Mouse (Mus musculus): Measurements from ENCODE around the gene Dab1. TPM values are rescaled to one million over a fixed set of nuclear protein-coding genes. Genes with fewer than 3 reads are reported as not detected.
A peak's percentile ranks its signal among the peaks of the same experiment; 100 is the strongest.

The Dab1 gene
- total RNA-seq, 2 experiments from 2014 or later = not detected

GRCm38 (mm10) chr4:104077771-104078170 lies 458.6 kb downstream of the Dab1 start:
- DNase-seq (ENCODE audit: low spot score) = peak; percentile 40

GRCm38 (mm10) chr4:104106299-104106698 lies 487.1 kb downstream of the Dab1 start:
- DNase-seq (ENCODE audit: low spot score) = no peak

- no peak for DNase-seq (ENCODE audit: low spot score)
Measured at GRCm38 (mm10) chr4:104111614-104112013, 492.5 kb downstream of the Dab1 start.

- DNase-seq (ENCODE audit: low spot score) = no peak
Measured at GRCm38 (mm10) chr4:104113209-104114005, 494.2 kb downstream of the Dab1 start.

- no peak for DNase-seq (ENCODE audit: low spot score)
Measured at GRCm38 (mm10) chr4:104114006-104114361, 494.8 kb downstream of the Dab1 start.

GRCm38 (mm10) chr4:104120108-104120507 lies 500.9 kb downstream of the Dab1 start:
- DNase-seq (ENCODE audit: low spot score) = no peak

GRCm38 (mm10) chr4:104121959-104122358 lies 502.8 kb downstream of the Dab1 start:
- DNase-seq (ENCODE audit: low spot score) = no peak

- no peak for DNase-seq (ENCODE audit: low spot score)
Measured at GRCm38 (mm10) chr4:104122364-104122763, 503.2 kb downstream of the Dab1 start.

GRCm38 (mm10) chr4:104153637-104154036 lies 534.5 kb downstream of the Dab1 start:
- DNase-seq (ENCODE audit: low spot score) = no peak

GRCm38 (mm10) chr4:104178067-104178466 lies 558.9 kb downstream of the Dab1 start:
- no peak for DNase-seq (ENCODE audit: low spot score)

- DNase-seq (ENCODE audit: low spot score) = no peak
Measured at GRCm38 (mm10) chr4:104186311-104186710, 567.2 kb downstream of the Dab1 start.

GRCm38 (mm10) chr4:104198635-104199034 lies 579.5 kb downstream of the Dab1 start:
- DNase-seq (ENCODE audit: low spot score) = no peak

GRCm38 (mm10) chr4:104201686-104202085 lies 582.5 kb downstream of the Dab1 start:
- DNase-seq (ENCODE audit: low spot score) = no peak

- no peak for DNase-seq (ENCODE audit: low spot score)
Measured at GRCm38 (mm10) chr4:104204047-104204446, 584.9 kb downstream of the Dab1 start.

GRCm38 (mm10) chr4:104206639-104207038 lies 587.5 kb downstream of the Dab1 start:
- no peak for DNase-seq (ENCODE audit: low spot score)

GRCm38 (mm10) chr4:104209081-104209480 lies 589.9 kb downstream of the Dab1 start:
- no peak for DNase-seq (ENCODE audit: low spot score)

GRCm38 (mm10) chr4:104210796-104211195 lies 591.6 kb downstream of the Dab1 start:
- DNase-seq (ENCODE audit: low spot score) = no peak

GRCm38 (mm10) chr4:104211531-104212455 lies 592.6 kb downstream of the Dab1 start:
- no peak for DNase-seq (ENCODE audit: low spot score)

GRCm38 (mm10) chr4:104214724-104215123 lies 595.6 kb downstream of the Dab1 start:
- no peak for DNase-seq (ENCODE audit: low spot score)

GRCm38 (mm10) chr4:104217336-104217735 lies 598.2 kb downstream of the Dab1 start:
- DNase-seq (ENCODE audit: low spot score) = no peak

GRCm38 (mm10) chr4:104218765-104219164 lies 599.6 kb downstream of the Dab1 start:
- DNase-seq (ENCODE audit: low spot score) = no peak

GRCm38 (mm10) chr4:104220099-104220498 lies 600.9 kb downstream of the Dab1 start:
- DNase-seq (ENCODE audit: low spot score) = no peak
